Mouse (Mus musculus) liver, adult 2 months (tissue): ENCODE measurements around the gene Veph1.

Experiments
- CTCF ChIP-seq: fragments of 200-500 bp; IDR thresholded peaks from 2 replicates; pipeline ENCODE4 v1.5.1; 2011; ENCODE audit warnings: low read depth, low read length, control low read depth
- POLR2A ChIP-seq: fragments of 200-500 bp; IDR thresholded peaks from 2 replicates; pipeline ENCODE4 v1.6.1; 2011; ENCODE audit warnings: low read length, control low read depth; ENCODE audit not compliant: insufficient read depth; ENCODE audit errors: extremely low read depth

- TF ChIP-seq CTCF (no peak), POLR2A (no peak)
Measured at GRCm38 (mm10) chr3:66262319-66262718, 34.3 kb downstream of the Veph1 start.
